Mouse (Mus musculus) thymus, adult 2 months (tissue): Measurements from ENCODE around the gene Gm8104.
"Not testable (repeated sequence)": the region's sequence is repeated elsewhere in the genome, so short reads cannot be mapped to it uniquely, and the experiment has no call there.

Experiments
- CTCF ChIP-seq: fragments of 200-500 bp; IDR thresholded peaks from 2 replicates; pipeline ENCODE4 v1.5.1; 2012; ENCODE audit warnings: mild to moderate bottlenecking, control low read depth, low read length, moderate library complexity, borderline replicate concordance; ENCODE audit not compliant: control insufficient read depth, poor library complexity, insufficient read depth; ENCODE audit errors: extremely low read depth
- POLR2A ChIP-seq: fragments of 200-500 bp; IDR thresholded peaks from 2 replicates; pipeline ENCODE4 v1.6.1; 2012; ENCODE audit warnings: mild to moderate bottlenecking, low read length, control low read depth, moderate library complexity; ENCODE audit not compliant: control insufficient read depth, poor library complexity, insufficient read depth; ENCODE audit errors: extremely low read depth

GRCm38 (mm10) chr14:43058063-43058462 is 42.3 kb upstream of the Gm8104 start:
- TF ChIP-seq POLR2A, CTCF: not testable (repeated sequence)
